Mouse (Mus musculus) hindbrain, embryonic 13.5 days (tissue): ENCODE data around the gene Rhbdf2. TPM values are rescaled to one million over a fixed set of nuclear protein-coding genes. Genes with fewer than 3 reads are reported as not detected.

Source experiments
- ATAC-seq: fragments of 200-750 bp; cut with Nextera tagmentation; 2 replicates; pipeline ENCODE4 v1.8.0; 2017; ENCODE audit warnings: moderate TSS enrichment; ENCODE audit not compliant: low FRiP score
- H3K27ac ChIP-seq: fragments of 300-500 bp; sonication (generic); 2 replicates; pipeline ENCODE4 v1.5.1; 2015; ENCODE audit warnings: inconsistent platforms, mild to moderate bottlenecking, moderate library complexity
- H3K27me3 ChIP-seq: fragments of 300-500 bp; sonication (generic); 2 replicates; pipeline ENCODE4 v1.6.1; 2015; ENCODE audit warnings: mild to moderate bottlenecking, inconsistent platforms
- H3K36me3 ChIP-seq: fragments of 300-500 bp; sonication (generic); 2 replicates; pipeline ENCODE4 v1.6.1; 2015; ENCODE audit warnings: mild to moderate bottlenecking, inconsistent platforms
- H3K4me1 ChIP-seq: fragments of 300-500 bp; sonication (generic); replicated peaks from 2 replicates; pipeline ENCODE4 v1.6.1; 2015; ENCODE audit warnings: inconsistent platforms
- H3K4me2 ChIP-seq: fragments of 300-500 bp; sonication (generic); 2 replicates; pipeline ENCODE4 v1.6.1; 2015; ENCODE audit warnings: inconsistent platforms, mild to moderate bottlenecking, moderate library complexity
- H3K4me3 ChIP-seq: fragments of 300-500 bp; sonication (generic); 2 replicates; pipeline ENCODE4 v1.5.1; 2015; ENCODE audit warnings: mild to moderate bottlenecking, inconsistent platforms
- H3K9ac ChIP-seq: fragments of 300-500 bp; sonication (generic); 2 replicates; pipeline ENCODE4 v1.6.1; 2015; ENCODE audit warnings: mild to moderate bottlenecking, inconsistent platforms
- H3K9me3 ChIP-seq: fragments of 300-500 bp; sonication (generic); 2 replicates; pipeline ENCODE4 v1.6.1; 2016; ENCODE audit warnings: inconsistent platforms
- WGBS: fragments of 180-500 bp; shearing (Covaris S2); methylation state at CpG from one replicate; pipeline ENCODE4 v1.1.7; 2015; 5-methylcytosine and 5-hydroxymethylcytosine counted together
- polyA plus RNA-seq: library from polyadenylated mRNA; unstranded; fragments of >200 nt; fragmentation: Nextera tagmentation; extraction: Ambion mirVana; gene quantifications from 2 replicates; pipeline ENCODE4 v1.2.1, GENCODE M21; 2015

The Rhbdf2 gene
- polyA plus RNA-seq, 1 experiment from 2014 or later, result 1.8 TPM

DNA sequence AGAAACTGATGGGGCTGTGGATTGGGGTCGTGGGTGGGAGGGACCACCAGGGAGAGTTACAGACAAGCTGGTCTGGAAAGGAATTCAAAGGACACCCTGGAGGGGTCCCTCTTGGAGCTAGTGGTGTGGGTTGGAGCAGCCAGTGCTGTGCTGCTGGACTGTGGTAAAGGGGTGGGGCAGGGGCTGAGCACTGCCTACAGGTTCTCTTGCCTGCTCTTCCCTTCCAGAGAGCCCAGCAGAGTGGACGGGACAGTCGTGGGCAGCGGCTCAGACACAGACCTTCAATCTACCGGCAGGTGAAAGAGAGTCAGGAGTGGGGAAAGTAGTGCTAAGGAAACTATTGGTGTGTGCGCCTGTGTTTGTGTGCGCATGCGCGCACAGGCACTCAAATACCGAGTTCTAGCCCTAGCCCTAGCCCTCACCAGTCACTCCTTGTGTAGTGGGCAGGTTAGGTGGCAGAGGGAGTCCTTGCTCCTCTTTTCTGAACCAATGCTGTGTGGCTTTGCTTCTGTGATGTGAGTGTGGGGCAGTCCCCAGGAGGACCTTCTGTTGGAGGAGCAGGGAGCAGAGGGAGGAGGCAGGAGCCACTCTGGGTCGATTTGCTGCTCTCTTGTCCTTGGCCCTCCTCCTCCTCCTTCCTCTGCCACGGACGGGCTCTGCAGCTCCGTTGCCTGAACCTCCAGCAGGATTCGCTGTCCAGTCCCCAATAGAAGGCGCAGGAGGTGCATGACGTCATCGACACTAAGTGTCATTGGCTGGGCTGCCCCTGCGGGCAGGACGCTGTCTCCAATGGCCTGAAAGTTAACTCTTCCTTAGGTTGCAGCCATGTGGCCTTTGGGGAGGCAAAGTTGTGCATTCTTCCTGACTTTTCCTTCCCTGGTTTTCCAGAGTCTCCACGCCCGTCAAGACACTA is 30.7 kb upstream of the Rhbdf2 start:
- Histone ChIP-seq H3K27me3 (peaks cover 23% of the 10 kb centered on the region), H3K36me3 (no peaks in the 10 kb centered on the region), H3K27ac (peak overlapping the region; percentile 89), H3K9ac (peak overlapping the region; percentile 65), H3K4me2 (peak overlapping the region; percentile 58), H3K4me3 (peak overlapping the region; percentile 29), H3K4me1 (peaks cover 79% of the 10 kb centered on the region), H3K9me3 (no peaks in the 10 kb centered on the region)
- WGBS, result 10% methylated on average over 22 of the region's 22 CpGs
- ATAC-seq, result peak; percentile 69

GRCm38 (mm10) chr11:116656348-116657191 is 29.8 kb upstream of the Rhbdf2 start:
- WGBS, result 76% methylated on average over 16 of the region's 16 CpGs
- no peak overlapping the region for H3K4me3 ChIP-seq
- peaks cover 78% of the 10 kb centered on the region for H3K4me1 ChIP-seq
- H3K27me3 ChIP-seq, result peaks cover 33% of the 10 kb centered on the region
- no peak overlapping the region for H3K9ac ChIP-seq
- H3K4me2 ChIP-seq, result no peak overlapping the region
- 0 out of 2 replicates have a peak overlapping the region, but pooled peaks have one; percentile 30 for H3K27ac ChIP-seq
- no peak for ATAC-seq
- no peaks in the 10 kb centered on the region for H3K36me3 ChIP-seq
- no peaks in the 10 kb centered on the region for H3K9me3 ChIP-seq

GRCm38 (mm10) chr11:116654255-116654821 is 27.5 kb upstream of the Rhbdf2 start, which contains the start of gene Cygb:
Gene Cygb, minus strand, starts transcription at chr11:116654313.
- Histone ChIP-seq H3K9ac (peak within 1 kb of the TSS; percentile 89), H3K27me3 (peaks cover 52% of the 10 kb centered on the region), H3K4me3 (peak within 1 kb of the TSS; percentile 56), H3K4me1 (peaks cover 61% of the 10 kb centered on the region), H3K27ac (peak within 1 kb of the TSS; percentile 52), H3K9me3 (no peaks in the 10 kb centered on the region), H3K4me2 (peak within 1 kb of the TSS; percentile 93), H3K36me3 (peaks cover 3% of the 10 kb centered on the region)
- WGBS, result 7% methylated on average over 28 of the region's 28 CpGs
- peak; percentile 19 for ATAC-seq

DNA sequence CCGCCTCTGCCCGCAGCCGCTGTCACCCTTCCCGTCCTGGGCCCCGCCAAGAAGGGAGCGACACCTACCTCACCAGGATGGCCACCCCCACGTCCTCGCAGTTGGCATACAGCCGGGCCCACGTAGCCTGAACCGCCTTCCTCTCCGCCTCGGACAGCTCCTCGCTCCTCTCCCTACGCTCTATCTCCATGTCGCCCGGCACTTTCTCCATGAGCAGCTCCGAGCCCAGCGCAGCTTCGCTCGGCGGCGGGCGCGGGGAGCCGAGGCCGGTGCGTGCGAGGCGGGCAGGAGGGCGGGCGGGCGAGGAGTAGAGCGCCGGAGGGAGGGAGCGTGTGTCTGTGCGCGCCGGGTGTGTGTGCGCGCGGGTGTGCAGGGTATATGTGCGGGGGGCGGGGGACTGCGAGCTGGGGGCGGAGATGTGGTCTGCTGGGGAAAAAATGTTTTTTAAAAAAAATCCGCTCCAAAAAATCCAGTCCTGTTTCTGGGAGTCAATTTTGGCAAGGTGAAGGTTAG is 26.9 kb upstream of the Rhbdf2 start:
- whole genome bisulfite sequencing, result under 1% methylated on average over 47 of the region's 47 CpGs
- Histone ChIP-seq H3K4me3 (peak overlapping the region; percentile 56), H3K36me3 (peaks cover 5% of the 10 kb centered on the region), H3K4me2 (peak overlapping the region; percentile 93), H3K4me1 (peaks cover 59% of the 10 kb centered on the region), H3K27me3 (peaks cover 57% of the 10 kb centered on the region), H3K9me3 (no peaks in the 10 kb centered on the region), H3K27ac (peak overlapping the region; percentile 52), H3K9ac (peak overlapping the region; percentile 89)
- peak; percentile 43; the same call in 1 of the 2 replicates for ATAC-seq

GRCm38 (mm10) chr11:116653234-116653633 is 26.4 kb upstream of the Rhbdf2 start, which contains the start of gene Prcd:
Gene Prcd, plus strand, starts transcription at chr11:116653534.
- H3K9me3 ChIP-seq, result no peaks in the 10 kb centered on the region
- peaks cover 62% of the 10 kb centered on the region for H3K27me3 ChIP-seq
- H3K36me3 ChIP-seq, result peaks cover 5% of the 10 kb centered on the region
- H3K4me1 ChIP-seq, result peaks cover 56% of the 10 kb centered on the region
- no peak for ATAC-seq
- H3K4me2 ChIP-seq, result peak within 1 kb of the TSS; percentile 93
- peak within 1 kb of the TSS; percentile 89 for H3K9ac ChIP-seq
- 1% methylated on average over 9 of the region's 10 CpGs for WGBS
- H3K27ac ChIP-seq, result peak within 1 kb of the TSS; percentile 52
- H3K4me3 ChIP-seq, result peak within 1 kb of the TSS; percentile 56

GRCm38 (mm10) chr11:116652330-116653098 is 25.7 kb upstream of the Rhbdf2 start:
- H3K4me1 ChIP-seq, result peaks cover 51% of the 10 kb centered on the region
- WGBS, result 57% methylated on average over 25 of the region's 25 CpGs
- peak overlapping the region; percentile 89 for H3K9ac ChIP-seq
- peaks cover 5% of the 10 kb centered on the region for H3K36me3 ChIP-seq
- H3K27ac ChIP-seq, result no peak overlapping the region
- peaks cover 64% of the 10 kb centered on the region for H3K27me3 ChIP-seq
- no peaks in the 10 kb centered on the region for H3K9me3 ChIP-seq
- peak overlapping the region; percentile 56 for H3K4me3 ChIP-seq
- H3K4me2 ChIP-seq, result peak overlapping the region; percentile 93
- ATAC-seq, result no peak

GRCm38 (mm10) chr11:116651339-116651738 is 24.5 kb upstream of the Rhbdf2 start:
- WGBS, result 85% methylated on average over 8 of the region's 8 CpGs
- Histone ChIP-seq H3K9me3 (no peaks in the 10 kb centered on the region), H3K27me3 (peaks cover 64% of the 10 kb centered on the region), H3K4me2 (no peak overlapping the region), H3K36me3 (peaks cover 5% of the 10 kb centered on the region), H3K4me1 (peaks cover 40% of the 10 kb centered on the region), H3K27ac (no peak overlapping the region), H3K9ac (peak overlapping the region; percentile 43; the same call in 1 of the 2 replicates), H3K4me3 (no peak overlapping the region)
- ATAC-seq, result no peak

DNA sequence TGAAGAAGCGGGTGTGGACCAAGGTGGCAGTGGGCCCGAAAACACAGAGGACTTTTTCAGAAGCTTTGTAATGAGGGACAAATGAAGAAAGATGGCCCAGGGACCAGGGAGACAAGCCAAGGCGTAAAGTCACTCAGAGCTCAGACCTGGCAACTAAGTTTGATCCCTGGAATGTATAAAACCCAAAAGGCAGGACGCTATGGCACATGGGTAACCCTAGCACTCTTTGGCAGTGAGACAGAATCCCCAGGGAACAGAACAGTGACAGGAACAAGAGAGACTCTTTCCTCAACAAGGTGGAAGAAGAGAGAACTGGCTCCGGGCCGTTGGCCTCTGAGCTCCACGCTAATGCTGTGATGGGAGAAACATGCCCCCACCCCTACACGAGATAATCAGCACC is 24.0 kb upstream of the Rhbdf2 start:
- peaks cover 38% of the 10 kb centered on the region for H3K4me1 ChIP-seq
- peak overlapping the region; percentile 43; the same call in 1 of the 2 replicates for H3K9ac ChIP-seq
- ATAC-seq, result no peak
- no peak overlapping the region for H3K4me2 ChIP-seq
- peaks cover 5% of the 10 kb centered on the region for H3K36me3 ChIP-seq
- H3K9me3 ChIP-seq, result no peaks in the 10 kb centered on the region
- H3K27me3 ChIP-seq, result peaks cover 64% of the 10 kb centered on the region
- no peak overlapping the region for H3K4me3 ChIP-seq
- H3K27ac ChIP-seq, result no peak overlapping the region
- WGBS, result 82% methylated on average over 8 of the region's 8 CpGs

DNA sequence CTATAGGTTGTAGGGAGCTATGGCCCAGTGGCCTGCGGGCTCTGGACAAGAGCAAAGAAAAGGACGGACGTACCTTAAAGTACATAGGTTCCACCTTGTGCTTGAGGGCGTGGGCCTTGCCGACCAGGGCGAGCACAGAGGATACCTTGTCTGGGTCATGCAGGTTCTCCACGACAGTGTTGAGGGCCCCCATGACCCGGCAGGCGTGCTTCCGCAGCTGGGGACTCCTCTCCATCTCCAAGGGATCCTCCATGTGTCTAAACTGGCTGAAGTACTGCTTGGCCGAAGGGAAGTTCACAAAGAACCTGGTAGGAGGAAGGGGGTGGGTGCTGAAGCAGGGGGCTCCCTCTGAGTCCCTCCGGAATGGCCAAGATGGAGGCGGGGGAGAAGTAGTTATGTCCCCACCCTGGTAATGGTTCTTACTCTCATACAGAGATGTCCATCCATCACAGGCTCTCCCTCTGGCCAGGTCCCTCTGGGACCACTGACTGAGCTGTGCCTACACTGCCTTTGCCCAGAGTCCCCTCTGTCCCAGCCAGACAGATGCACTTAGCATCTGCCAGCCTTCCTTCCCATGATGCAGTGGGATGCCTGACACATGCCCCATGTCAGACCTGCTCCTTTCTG is 23.0 kb upstream of the Rhbdf2 start:
- H3K4me3 ChIP-seq, result no peak overlapping the region
- H3K36me3 ChIP-seq, result peaks cover 5% of the 10 kb centered on the region
- WGBS, result 88% methylated on average over 13 of the region's 13 CpGs
- peaks cover 38% of the 10 kb centered on the region for H3K4me1 ChIP-seq
- H3K27me3 ChIP-seq, result peaks cover 58% of the 10 kb centered on the region
- H3K4me2 ChIP-seq, result no peak overlapping the region
- no peak overlapping the region for H3K9ac ChIP-seq
- no peak overlapping the region for H3K27ac ChIP-seq
- ATAC-seq, result no peak
- no peaks in the 10 kb centered on the region for H3K9me3 ChIP-seq

DNA sequence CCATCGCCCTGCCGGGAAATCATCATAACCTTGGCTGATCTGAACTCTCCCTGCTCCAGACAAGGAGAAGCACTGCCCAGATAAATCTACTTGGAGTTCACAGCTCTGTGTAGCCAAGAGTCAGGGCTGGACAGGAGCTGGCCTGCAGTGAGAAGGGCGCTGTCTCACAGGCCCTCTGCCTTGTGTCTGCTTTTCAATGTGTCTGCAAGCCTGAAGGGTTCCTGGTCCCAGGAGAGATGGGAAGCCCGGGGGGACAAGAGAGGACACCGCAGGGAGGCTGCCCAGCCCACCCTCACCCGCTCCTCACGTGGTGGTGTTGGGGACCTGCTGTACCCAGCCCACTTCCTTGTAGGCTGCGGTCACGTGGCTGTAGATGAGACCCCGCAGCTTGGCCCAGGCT is 22.2 kb upstream of the Rhbdf2 start:
- ATAC-seq, result no peak
- Histone ChIP-seq H3K9me3 (no peaks in the 10 kb centered on the region), H3K4me3 (no peak overlapping the region), H3K9ac (no peak overlapping the region), H3K27me3 (peaks cover 50% of the 10 kb centered on the region), H3K4me2 (no peak overlapping the region), H3K27ac (no peak overlapping the region), H3K4me1 (peaks cover 38% of the 10 kb centered on the region), H3K36me3 (peaks cover 5% of the 10 kb centered on the region)
- 71% methylated on average over 10 of the region's 10 CpGs for WGBS
